Mouse (Mus musculus): ENCODE measurements around the gene B3gnt9. TPM values are rescaled to one million over a fixed set of nuclear protein-coding genes. Genes with fewer than 3 reads are reported as not detected.
"Not testable (repeated sequence)": the region's sequence is repeated elsewhere in the genome, so short reads cannot be mapped to it uniquely, and the experiment has no call there.

B3gnt9 gene
- total RNA-seq, 2 experiments from 2014 or later: 1.0 TPM; not detected in 1

- ATAC-seq (replicated peaks; ENCODE audit: poor library complexity, severe bottlenecking): no peak
Observed at GRCm38 (mm10) chr8:105261326-105261980, 6.5 kb upstream of the B3gnt9 start.

GRCm38 (mm10) chr8:105260371-105261099, 5.6 kb upstream of the B3gnt9 start:
- no peak for ATAC-seq (replicated peaks; ENCODE audit: poor library complexity, severe bottlenecking)

GRCm38 (mm10) chr8:105259721-105260320, 4.9 kb upstream of the B3gnt9 start:
- ATAC-seq (replicated peaks; ENCODE audit: poor library complexity, severe bottlenecking): peak; percentile 64

GRCm38 (mm10) chr8:105258911-105259720, 4.2 kb upstream of the B3gnt9 start:
- ATAC-seq (replicated peaks; ENCODE audit: poor library complexity, severe bottlenecking): no peak

GRCm38 (mm10) chr8:105257318-105258114, 2.6 kb upstream of the B3gnt9 start:
- ATAC-seq (replicated peaks; ENCODE audit: poor library complexity, severe bottlenecking): no peak

- peak; percentile 91 for ATAC-seq (replicated peaks; ENCODE audit: poor library complexity, severe bottlenecking)
Observed at GRCm38 (mm10) chr8:105254152-105254965, 594 bp downstream of the B3gnt9 start.

- ATAC-seq (replicated peaks; ENCODE audit: poor library complexity, severe bottlenecking): no peak
Observed at GRCm38 (mm10) chr8:105253766-105254151, 1.2 kb downstream of the B3gnt9 start.

GRCm38 (mm10) chr8:105252680-105253537, 2.0 kb downstream of the B3gnt9 start:
- no peak for ATAC-seq (replicated peaks; ENCODE audit: poor library complexity, severe bottlenecking)

GRCm38 (mm10) chr8:105251954-105252353, 3.0 kb downstream of the B3gnt9 start:
- ATAC-seq (replicated peaks; ENCODE audit: poor library complexity, severe bottlenecking): no peak

- no peak for ATAC-seq (replicated peaks; ENCODE audit: poor library complexity, severe bottlenecking)
Observed at GRCm38 (mm10) chr8:105241016-105241415, 13.9 kb downstream of the B3gnt9 start.

GRCm38 (mm10) chr8:105237442-105238142, 17.4 kb downstream of the B3gnt9 start:
- ATAC-seq (replicated peaks; ENCODE audit: poor library complexity, severe bottlenecking): peak; percentile 85

- ATAC-seq (replicated peaks; ENCODE audit: poor library complexity, severe bottlenecking): no peak
Observed at GRCm38 (mm10) chr8:105235206-105235605, 19.7 kb downstream of the B3gnt9 start.

- ATAC-seq (replicated peaks; ENCODE audit: poor library complexity, severe bottlenecking): no peak
Observed at GRCm38 (mm10) chr8:105233126-105233935, 21.6 kb downstream of the B3gnt9 start.

GRCm38 (mm10) chr8:105232321-105232693, 22.6 kb downstream of the B3gnt9 start:
- ATAC-seq (replicated peaks; ENCODE audit: poor library complexity, severe bottlenecking): not testable (repeated sequence)

- peak; percentile 59 for ATAC-seq (replicated peaks; ENCODE audit: poor library complexity, severe bottlenecking)
Observed at GRCm38 (mm10) chr8:105231503-105232320, 23.2 kb downstream of the B3gnt9 start.

GRCm38 (mm10) chr8:105225917-105226316, 29.0 kb downstream of the B3gnt9 start:
- peak; percentile 59 for ATAC-seq (replicated peaks; ENCODE audit: poor library complexity, severe bottlenecking)

Data from granulocyte monocyte progenitor cell, adult 5-6 weeks (primary cell).